Mouse (Mus musculus) R1 (cell line): Measurements from ENCODE around the gene Nrcam.
A peak's percentile ranks its signal among the peaks of the same experiment; 100 is the strongest.

ENCODE experiments used
- DNase-seq: peaks from one replicate; pipeline ENCODE4 v3.0.0-alpha.2; 2018; ENCODE audit warnings: low read depth, low spot score

Gene Nrcam

DNA sequence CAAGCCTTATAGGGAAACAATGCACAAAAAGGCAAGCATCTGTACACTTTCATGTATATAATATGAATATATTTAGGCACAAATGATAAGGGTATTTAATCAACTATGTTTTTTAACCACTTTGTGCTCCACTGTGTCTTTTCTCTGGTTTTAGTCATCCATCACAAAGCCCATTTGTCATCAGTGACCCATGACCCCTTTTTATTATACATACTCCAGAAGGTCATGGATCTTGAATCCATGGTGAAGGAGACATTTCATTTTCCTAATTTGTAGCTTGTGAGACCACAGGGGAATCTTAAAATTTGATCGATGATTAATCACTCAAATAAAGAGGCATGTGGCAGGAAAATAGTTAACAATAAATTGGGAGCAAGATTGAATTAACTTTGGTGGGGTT lies 29.2 kb downstream of the Nrcam start:
- no peak for DNase-seq

DNA sequence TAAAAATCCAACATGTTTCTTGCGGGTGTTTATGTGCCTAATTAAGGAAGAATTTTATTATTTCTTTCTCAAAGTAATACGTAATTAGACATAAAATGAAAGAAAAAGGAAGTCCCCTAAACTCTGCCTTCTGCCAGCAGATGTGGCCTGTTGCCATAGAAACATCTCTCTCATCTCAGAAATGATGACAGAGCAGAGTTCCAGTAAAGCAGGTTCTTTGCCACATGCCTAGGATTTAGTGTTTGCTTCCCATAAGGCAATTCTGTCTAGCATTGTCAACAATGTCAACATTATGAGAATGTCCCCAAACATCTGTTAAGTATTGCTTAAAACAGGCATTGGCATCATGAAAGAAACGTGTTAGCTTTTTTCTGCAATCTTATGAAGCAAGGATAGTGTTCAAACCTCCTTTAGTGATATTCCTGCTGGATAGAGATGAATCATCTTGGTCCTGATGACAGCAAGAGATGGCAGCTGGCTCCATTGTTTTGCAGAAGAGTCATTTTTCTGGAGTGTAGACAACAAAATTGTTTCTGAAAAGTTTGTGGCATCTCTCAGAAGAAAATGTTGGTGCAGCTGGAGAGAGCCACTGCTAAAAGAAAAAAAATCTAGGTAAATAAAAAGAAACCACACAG lies 42.5 kb downstream of the Nrcam start:
- DNase-seq: no peak

DNA sequence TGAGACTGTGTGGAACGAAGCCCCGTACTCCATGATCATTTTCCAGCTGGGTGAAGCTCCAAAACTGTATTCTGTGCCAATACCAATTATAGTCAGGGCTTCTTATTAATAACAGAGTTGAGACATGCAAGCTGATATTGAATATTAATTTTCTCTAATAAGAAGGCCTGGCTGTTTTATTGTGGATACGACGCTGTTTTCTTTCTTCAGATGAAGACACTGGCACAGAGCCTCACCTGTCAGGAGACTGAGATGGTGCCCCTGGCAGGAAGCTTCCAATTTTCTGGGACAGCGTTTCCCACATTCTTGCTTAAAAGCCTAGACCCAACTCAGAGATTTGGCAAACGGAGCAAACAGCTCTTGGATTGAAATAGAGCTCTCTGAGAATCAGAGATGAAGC lies 47.3 kb downstream of the Nrcam start:
- no peak for DNase-seq

DNA sequence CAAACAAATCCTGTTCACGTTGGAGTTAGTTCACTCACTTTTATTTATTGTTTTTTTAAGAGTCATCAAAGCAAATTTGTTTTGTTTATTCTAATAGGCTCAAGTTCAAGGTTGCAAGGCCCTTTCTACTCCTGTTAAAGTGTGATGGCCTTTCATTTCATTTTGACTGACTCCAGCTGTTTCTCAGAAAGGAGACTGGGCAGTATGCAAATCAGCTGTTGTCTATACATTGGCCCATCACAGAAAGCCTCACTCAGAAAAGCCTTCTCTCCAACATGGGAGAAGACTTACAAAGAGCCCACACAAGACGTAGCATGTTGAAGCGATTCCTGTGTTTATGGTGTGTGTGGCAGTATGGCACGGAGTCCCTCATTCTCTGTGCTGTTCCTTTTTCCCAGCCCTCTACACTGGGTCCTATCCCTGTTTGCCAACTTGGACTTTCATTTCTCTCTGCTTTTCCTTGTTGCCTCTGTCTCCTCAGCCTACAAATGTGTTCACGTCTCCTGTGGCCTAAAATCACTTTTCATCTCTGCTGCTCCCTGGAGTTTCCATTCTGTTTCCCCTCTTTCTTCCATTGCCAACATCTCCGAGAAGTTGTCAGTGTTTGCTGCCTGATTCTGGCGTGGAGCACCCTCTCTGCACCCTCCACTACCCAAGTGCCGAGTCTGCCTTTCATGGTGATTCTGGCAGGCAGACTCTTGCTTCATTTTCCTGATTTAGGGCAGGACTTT lies 49.9 kb downstream of the Nrcam start:
- no peak for DNase-seq

DNA sequence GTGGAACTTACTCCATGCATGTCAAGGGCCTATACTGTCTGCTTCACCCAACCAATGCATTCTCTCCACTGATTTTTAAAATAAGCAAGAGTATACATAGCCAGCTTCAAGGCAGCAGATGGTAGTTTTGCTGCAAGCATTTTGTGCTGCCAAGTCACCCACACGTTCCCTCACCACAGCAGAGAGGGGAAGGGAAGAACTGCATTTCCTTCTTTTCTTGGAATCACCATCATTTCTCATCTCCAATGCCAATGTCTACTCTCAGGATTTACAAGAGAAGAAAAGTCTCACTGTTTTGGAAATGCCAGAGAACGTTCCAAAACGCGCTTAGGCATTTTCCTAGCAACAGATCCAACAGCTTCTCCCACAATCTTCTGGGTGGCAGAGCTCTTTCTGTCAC lies 52.1 kb downstream of the Nrcam start:
- DNase-seq: no peak

DNA sequence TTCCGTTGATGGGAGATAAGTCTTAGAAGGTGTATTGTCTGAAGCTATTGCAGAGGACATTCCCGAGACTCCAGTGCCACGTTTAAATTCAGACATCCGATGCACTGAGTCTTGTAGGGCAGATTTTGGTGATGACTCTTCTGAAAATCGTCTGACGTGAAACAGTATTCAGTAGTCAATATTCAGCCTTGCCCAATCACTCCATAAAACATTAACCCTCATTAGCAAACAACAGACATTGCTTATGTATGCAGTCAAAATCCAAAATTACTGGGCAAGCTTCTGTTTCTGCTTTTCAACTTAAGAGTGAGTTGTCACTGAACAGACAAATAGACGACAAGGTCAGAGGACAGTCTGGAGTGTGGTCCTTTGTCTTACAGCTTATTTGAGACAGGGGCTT lies 57.7 kb downstream of the Nrcam start:
- DNase-seq: no peak

DNA sequence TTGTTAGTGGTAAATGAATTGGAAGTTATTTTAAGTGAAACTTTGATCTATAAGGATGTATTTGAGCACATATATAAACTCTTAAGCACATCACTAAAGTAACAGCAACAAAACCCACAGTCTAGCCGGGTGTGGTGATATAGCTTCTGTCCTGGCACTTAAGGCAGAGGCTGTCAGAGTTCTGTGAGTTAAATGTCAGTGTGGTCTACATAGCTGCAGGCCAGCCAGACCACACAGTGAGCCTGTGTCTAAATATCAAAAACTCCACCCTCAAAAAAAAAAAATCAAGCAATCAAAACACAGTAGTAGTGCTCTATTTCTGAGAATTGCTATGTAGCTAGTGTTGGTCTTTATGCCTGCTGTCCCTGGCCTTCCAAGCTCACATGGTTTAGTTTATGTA lies 59.5 kb downstream of the Nrcam start:
- no peak for DNase-seq

DNA sequence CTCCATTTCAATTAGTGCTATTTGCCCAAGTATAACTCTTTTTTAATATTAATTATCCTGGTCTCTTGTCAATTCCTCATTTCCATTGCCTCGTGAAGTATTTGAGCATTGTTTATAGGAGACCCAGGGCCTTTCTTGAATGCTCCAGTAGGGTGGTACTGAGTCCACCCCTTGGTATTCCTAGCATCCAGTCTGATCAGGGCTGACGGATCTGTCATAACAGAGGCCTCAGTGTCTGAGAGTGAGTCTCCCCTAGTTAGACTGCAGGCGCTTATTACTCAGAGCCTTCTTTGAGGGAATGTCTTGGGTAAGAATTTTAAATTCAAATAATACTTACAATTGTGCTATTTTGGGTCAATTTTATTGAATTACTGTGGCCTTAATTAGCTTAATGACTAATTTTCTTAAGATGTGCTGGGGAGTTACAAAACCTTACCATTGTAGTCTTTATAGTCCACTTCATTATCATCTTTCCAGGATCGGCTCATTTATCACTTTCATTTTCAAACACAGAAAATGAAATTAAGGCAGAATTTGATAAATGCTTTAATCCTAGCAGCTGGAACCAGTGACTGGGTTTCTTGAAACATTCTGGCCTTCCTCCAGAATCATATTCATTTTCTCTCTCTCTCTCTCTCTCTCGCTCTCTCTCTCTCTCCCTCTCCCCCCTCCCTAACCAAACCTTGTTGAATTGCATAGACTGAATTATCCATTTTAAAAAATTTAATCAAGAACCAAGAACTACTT lies 61.9 kb downstream of the Nrcam start:
- no peak for DNase-seq

DNA sequence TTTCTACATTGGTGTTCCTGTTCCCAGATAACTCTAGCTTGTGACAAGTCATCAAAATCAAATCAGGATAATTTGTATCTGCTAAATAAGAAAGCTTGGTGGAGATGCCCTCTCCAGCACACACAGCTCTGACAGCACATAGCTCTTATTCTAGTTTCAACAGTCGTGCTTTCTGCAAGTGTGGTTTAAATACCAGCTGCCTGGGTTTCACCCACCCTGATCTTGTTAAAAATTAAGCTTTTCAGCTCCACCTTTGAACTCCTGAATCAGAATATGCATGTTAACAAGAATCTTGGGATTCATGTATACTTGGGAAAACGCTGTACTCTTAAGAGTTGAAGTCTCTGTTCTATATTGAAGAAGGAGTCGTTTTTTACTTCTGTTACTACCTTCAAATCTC lies 66.2 kb downstream of the Nrcam start:
- no peak for DNase-seq

DNA sequence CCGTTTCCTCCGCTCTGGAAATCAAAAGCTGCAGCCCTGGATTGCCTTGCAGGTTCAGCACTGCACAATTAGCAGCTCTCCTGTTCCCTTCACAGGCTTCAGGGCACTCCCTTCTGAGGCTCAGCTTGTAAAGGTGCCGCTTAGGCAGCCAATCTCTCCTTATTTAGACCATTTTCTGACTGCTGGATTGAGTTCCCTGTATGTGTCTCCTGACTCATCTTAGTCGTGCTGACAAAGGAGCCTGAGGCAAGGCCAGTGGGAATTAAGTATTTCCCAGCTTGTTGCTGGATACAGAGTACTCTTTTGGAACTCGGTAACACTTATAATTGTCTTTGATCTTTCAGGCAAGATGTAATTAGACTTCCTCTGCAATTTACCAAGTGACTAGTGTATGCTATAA lies 69.1 kb downstream of the Nrcam start:
- no peak for DNase-seq

DNA sequence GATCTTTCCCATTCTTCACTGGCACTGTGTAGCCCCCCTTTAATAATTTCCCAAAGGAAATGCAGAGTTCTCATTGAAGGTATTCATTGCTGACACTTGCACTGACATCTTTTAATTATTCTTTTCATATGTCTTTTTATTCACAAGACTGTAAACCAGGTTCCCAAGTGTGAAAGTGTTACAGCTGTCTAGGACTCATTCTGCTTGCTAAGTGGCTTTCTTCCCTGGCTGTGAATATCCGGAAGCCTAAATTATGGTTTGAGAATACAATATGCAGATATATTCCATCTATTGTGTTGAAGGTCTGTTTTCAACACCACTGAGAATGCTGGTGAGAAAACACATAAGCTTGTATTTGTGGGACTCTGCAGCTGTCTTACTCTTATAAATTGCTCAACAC lies 73.4 kb downstream of the Nrcam start:
- DNase-seq: no peak

DNA sequence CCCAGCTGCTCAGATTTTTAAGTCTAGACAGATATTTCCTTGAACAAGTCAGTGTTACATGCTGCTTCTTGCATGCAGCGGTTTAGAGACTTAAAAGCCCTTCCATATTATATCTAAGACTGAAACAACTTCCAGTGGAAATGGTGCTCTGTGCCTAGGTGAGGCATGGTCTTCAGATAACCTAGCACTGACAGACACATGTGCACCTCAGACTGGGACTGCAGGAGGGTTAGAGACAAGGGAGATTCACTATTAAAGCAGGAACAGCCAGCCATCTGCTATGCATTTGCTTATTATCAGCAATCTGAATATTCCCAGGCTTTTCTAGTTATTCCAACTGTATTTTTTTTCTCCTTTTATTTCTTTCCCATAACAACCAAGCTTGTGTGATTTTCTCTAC lies 74.6 kb downstream of the Nrcam start:
- no peak for DNase-seq

DNA sequence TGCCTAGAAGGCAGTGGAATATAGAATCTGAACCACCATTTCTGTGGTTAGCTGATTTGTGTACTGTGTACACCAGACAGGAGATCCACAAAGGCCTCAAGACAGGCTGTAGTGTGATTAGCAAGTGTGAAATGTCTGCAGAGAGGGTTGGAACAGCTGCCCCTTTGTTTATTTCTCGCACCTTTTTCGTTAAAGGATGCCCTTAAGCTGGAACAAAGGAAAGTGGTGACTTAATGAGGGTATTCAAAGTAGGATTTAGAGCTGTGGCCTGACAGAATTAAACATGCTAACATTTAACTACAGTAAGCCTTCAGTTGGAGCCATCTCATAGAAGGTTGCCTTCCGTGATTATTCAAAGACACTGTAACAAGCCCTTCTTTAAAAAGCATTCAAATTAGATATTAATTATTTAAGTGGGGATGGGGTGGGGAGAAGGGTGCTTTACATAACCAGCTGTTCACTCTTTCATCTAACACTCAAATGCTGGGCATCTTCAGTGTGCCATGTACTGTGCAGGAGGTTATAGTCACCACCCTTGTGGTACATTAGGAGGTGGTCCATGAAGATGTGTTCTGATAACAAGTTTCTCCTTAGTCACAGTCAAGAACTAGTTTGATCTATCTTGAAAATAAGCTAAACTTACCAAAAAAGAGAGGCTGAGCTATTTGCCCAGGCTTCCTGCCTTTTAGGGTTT lies 75.2 kb downstream of the Nrcam start:
- no peak for DNase-seq

DNA sequence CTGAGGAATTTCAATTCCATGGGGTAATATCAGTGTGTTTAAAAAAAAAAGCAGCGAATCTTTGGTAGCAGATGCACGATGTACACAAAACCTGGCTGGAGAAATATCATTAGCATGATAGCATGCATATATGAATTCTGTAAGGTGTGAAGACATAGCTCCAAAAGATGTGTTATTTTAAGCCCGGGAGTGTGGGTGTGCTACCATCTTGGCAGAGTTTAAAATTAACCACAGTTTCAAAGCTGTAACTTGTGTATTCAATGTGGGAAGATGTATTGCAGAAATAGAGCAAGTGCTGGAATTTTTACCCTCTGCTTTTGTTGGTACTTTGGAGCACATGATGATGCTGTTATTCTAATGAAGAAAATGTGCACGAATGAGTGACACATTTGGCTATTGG lies 81.1 kb downstream of the Nrcam start:
- DNase-seq: no peak

DNA sequence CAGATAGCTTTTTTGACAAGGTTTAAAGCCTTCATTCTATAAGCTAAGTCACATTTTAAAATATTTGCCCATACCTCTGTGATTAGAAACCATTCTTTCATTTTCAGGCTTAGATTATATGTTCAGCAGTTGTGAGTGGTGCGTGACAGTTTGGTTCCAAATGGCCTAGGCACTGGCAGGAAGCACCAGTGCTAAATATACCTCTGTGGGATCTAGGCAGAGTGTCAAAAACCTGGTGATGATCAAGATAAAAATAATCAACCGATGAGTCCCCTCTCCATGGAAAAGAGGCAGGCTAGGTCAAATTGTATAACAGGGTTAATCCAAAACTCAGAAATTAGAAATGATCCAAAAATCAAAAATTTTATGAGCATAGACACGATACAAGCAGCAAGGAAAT lies 82.3 kb downstream of the Nrcam start:
- no peak for DNase-seq

DNA sequence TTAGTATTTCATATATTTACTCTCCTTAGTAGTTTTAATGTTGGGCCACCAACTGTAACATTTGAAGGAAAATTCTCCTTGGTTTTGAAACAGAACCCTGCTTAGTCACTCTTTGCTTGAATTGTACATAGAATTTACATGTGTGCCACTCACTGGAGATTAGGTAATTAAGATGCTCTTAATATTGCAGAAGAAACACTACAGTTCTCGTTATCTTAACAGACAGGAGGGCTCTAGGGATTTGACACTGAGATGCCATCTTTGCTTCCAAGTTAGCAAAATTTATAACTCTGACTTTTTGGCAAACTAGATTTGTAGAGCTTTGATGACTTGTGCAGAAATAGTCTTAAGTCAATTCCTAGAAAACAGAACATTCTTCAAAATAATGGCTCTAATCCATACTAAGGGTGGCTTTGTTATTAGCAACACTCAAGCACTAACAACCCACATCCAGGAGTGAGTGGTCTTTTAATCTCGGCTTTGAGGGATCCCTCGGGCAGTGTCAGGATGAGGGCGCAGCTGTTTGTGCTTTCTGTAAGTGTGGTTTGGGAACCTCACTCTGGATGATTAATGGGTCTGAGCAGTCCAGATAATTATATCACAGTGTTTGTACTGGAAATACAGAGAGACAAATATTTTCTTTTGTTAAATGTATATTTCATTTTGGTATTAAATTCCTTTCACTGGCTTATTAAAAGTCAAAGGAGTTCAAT lies 93.6 kb downstream of the Nrcam start:
- DNase-seq: no peak

DNA sequence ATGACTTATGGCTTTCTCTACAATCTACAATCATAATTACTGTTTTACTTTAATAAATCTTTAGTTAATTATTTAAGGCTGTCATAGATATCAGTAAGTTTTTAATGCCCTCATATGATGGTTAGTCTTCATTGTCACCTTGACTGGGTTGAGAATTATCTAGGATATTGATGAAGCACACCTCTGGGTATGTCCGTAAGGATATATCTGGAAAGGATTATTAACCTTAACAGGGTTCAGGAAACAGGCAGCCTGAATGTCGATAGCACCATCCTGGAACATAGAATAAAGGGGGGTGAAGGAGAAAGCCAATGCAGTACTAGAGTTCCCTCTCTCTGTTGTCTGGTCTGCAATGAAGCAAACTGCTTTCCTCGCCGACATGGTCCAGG lies 94.2 kb downstream of the Nrcam start:
- DNase-seq: no peak

DNA sequence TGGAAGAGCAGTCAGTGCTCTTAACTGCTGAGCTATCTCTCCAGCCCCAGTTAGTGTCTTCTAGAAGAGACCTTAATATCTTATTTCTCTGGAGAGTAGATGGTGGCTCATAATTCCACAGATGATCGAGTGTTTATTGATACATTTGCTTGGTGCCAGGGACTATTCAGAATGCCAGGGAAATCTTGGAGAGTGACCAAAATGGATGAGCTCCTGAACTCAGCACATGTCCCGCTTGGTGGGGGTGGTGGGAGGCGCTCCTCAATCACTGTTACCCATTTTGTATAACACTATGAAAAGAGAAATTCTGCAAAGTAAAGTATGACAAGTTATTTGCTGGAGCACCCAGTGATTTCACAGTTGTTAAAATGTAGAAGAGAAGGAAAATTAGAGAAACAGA lies 95.3 kb downstream of the Nrcam start:
- DNase-seq: no peak

DNA sequence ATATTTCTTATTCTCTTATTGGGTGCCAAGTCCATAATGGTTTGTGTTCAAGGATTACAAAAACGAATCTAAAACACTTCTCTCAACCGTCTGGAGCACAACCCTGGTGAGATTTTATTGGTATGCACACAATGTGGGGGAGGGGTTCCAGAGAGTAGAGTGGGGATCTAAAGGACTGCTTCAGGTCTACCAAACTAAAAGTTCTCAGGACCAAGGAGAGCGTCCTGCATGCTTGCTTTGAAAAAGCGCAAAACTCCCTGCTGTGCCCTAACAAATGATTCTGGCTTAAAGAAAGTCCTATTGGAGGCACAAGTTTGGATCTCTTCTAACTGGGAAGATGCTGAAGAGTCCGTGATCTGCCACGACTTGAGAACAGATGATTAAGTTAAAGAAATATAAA lies 96.4 kb downstream of the Nrcam start:
- DNase-seq: peak; percentile 85

DNA sequence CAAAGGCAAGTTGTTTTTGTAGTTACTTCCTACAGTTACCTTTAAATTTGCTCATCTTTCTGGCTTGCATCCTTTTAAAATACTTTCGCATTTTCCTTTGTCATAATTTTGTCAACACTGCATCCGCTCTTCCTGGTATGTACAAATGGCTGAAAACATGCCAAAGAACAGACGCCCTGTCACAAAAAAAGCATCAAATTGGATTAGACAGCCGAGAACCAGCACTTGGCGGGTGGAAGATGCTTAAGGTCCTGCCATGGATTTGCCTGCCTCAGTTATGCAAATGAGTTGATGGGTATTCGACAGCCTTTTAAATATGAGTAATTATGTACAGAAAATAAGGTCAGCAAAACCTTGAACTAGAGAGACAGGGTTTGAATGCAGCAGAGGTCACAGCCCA lies 101.7 kb downstream of the Nrcam start:
- DNase-seq: no peak

DNA sequence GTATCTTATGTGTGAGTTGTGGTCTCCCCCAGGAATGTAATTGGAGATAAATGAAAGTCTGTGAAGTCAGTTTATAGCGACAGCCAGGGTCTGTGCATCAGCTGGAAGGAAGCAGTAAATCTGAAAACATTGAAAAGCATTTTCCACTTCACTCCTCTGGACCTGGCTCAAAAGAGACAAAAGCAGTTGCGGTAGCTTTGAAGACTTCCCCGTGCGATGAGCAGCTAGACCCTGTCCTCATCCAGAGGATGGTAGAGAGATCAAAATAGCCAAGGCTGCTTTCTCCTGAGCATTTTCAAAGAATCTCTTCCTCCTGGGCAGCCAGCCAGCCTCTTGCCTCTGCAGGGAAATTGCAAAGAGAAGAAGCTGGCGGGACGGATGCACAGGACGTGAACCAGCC lies 102.3 kb downstream of the Nrcam start:
- no peak for DNase-seq

DNA sequence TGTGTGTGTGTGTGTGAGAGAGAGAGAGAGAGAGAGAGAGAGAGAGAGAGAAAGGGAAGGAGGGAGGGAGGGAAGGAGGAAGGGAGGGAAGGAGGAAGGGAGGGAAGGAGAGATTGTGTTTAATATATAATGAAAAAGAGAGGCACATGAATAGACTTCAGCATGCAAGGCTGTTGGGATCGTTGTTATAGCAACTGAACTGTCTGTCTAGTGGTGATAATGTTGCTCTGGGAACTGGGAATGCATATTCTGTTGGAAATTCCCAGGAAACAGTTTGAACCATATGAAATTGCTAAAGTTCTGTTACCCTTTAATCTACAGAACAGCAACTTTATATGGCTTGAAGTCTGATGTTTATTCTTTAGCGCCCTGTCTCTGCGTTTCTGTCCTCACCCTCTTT lies 104.0 kb downstream of the Nrcam start:
- DNase-seq: no peak
